Mouse (Mus musculus) hindbrain, embryonic 10.5 days (tissue): ENCODE results near the gene Dbt. TPM values are rescaled to one million over a fixed set of nuclear protein-coding genes. Genes with fewer than 3 reads are reported as not detected.

Source experiments
- DNase-seq: peaks from one replicate; pipeline ENCODE4 v3.0.0-alpha.2; 2017; ENCODE audit warnings: low spot score
- H3K27ac ChIP-seq: fragments of 300-500 bp; sonication (generic); 2 replicates; pipeline ENCODE4 v1.5.1; 2016; ENCODE audit warnings: mild to moderate bottlenecking, moderate library complexity
- H3K27me3 ChIP-seq: fragments of 300-500 bp; sonication (generic); 2 replicates; pipeline ENCODE4 v1.6.1; 2016; ENCODE audit warnings: mild to moderate bottlenecking; ENCODE audit not compliant: poor library complexity, insufficient read depth, severe bottlenecking
- H3K36me3 ChIP-seq: fragments of 300-500 bp; sonication (generic); 2 replicates; pipeline ENCODE4 v1.6.1; 2016; ENCODE audit warnings: mild to moderate bottlenecking, moderate library complexity
- H3K4me1 ChIP-seq: fragments of 300-500 bp; sonication (generic); replicated peaks from 2 replicates; pipeline ENCODE4 v1.6.1; 2016; ENCODE audit warnings: mild to moderate bottlenecking
- H3K4me3 ChIP-seq: fragments of 300-500 bp; sonication (generic); 2 replicates; pipeline ENCODE4 v1.5.1; 2016; ENCODE audit warnings: mild to moderate bottlenecking, moderate library complexity
- H3K9me3 ChIP-seq: fragments of 300-500 bp; sonication (generic); 2 replicates; pipeline ENCODE4 v1.6.1; 2016; ENCODE audit warnings: mild to moderate bottlenecking, moderate library complexity
- WGBS: fragments of 180-500 bp; shearing (Covaris S2); methylation state at CpG from one replicate; pipeline ENCODE4 v1.1.7; 2016; 5-methylcytosine and 5-hydroxymethylcytosine counted together
- polyA plus RNA-seq: library from polyadenylated mRNA; unstranded; fragments of >200 nt; fragmentation: Nextera tagmentation; extraction: Ambion mirVana; gene quantifications from 2 replicates; pipeline ENCODE4 v1.2.1, GENCODE M21; 2016

Gene Dbt
- polyA plus RNA-seq, 1 experiment from 2014 or later, result 8.5 TPM

DNA sequence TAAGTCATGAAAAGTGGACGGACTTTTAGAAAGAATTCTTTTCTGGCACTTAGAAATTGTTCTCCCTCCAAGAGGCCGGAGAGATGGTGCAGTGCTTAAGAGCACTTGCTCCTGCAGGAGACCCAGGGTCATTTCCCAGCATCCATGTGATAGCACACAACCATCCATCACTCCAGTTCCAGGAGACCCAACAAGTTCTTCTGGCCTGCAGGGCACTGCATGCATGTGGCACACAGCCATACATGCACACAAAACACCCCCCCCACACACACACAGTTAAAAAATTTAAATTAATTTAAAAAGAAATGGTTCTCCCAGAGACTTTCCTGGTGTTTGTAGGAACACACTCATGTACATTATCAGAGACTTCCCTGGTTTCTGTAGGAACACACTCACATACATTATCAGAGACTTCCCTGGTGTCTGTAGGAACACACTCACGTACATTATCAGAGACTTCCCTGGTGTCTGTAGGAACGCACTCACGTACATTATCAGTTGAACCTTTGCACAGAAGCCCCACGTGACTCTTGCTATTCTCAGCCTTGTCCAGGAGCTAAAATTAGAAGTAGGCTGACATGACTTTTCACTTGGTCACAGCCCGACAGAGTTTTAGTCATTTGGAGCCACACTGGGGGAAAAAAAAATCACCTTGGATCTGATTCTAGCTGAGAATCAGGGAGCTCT, 49.7 kb downstream of the Dbt start, which contains the start of gene Lrrc39:
Gene Lrrc39 (plus strand): TSS at position 566 of the 687 bp plus-strand sequence.
- no peak for DNase-seq
- 0 out of 2 replicates have a peak, but pooled peaks cover 6% of the 10 kb centered on the region for H3K9me3 ChIP-seq
- no peaks in the 10 kb centered on the region for H3K27me3 ChIP-seq
- H3K4me1 ChIP-seq, result no peaks in the 10 kb centered on the region
- H3K27ac ChIP-seq, result no peak within 1 kb of the TSS
- no peak within 1 kb of the TSS for H3K4me3 ChIP-seq
- no peaks in the 10 kb centered on the region for H3K36me3 ChIP-seq
- 82% methylated on average over 7 of the region's 7 CpGs for WGBS

DNA sequence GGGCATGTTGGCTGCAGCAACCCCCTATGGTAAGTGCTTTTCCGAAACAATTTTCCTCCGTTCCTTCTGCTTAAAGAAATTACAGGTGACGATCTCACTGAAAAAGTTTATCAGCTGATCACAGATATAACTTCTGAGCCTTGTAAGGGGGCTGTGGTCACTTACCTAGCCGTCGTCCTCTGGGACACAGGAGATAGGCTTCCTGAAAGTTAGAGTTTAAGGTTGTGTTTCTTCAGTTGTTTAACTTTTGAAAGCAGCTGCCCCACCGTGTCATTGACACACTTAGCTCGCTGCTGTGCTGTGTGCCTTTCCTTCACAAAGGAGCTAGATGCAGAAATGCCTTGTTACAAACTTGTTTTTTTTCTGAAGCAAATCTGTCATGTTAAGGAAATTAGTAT, 50.2 kb downstream of the Dbt start:
- WGBS, result 87% methylated on average over 7 of the region's 7 CpGs
- H3K4me3 ChIP-seq, result no peak overlapping the region

DNA sequence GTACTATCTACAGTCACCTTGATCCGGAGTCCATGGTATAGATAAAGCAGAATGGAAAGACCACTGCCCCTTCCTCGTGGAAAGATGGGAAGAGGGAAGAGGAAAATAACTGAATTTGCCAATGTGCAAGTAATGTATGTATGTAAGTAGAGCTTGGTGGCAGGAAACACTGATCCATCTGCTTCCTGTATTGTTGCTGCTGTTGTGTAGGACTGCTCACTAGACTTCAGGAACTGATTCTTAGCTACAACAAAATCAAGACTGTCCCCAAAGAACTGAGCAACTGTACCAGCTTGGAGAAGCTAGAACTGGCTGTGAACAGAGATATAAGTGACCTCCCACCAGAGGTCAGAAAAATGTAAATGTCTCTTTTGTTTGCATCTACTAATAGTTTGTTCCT, 57.8 kb downstream of the Dbt start:
- WGBS, result 75% methylated on average over 2 of the region's 2 CpGs
- Histone ChIP-seq H3K9me3 (0 out of 2 replicates have a peak, but pooled peaks cover 6% of the 10 kb centered on the region), H3K27me3 (no peaks in the 10 kb centered on the region), H3K27ac (no peak overlapping the region), H3K36me3 (no peaks in the 10 kb centered on the region), H3K4me3 (no peak overlapping the region), H3K4me1 (no peaks in the 10 kb centered on the region)
- no peak for DNase-seq

More for the DNA sequence above, 50.2 kb downstream of the Dbt start:
- no peak for DNase-seq
- Histone ChIP-seq H3K4me1 (no peaks in the 10 kb centered on the region), H3K9me3 (0 out of 2 replicates have a peak, but pooled peaks cover 6% of the 10 kb centered on the region), H3K27ac (no peak overlapping the region), H3K27me3 (no peaks in the 10 kb centered on the region), H3K36me3 (no peaks in the 10 kb centered on the region)

DNA sequence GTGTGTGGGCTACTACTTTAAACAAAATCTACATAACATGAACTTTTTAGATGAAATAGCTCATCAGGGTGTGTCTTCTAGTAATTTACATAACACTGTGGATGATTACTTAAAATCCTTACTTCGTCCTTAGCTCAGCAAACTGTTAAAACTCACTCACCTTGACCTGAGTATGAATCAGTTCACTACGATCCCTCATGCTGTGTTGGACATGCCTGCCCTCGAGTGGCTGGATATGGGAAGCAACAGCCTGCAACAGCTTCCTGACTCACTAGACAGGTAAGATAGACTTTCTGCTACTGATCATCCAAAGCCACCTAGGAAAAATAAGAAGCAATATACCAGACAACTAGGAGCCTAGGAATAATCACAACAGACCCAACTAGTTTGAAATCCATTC, 64.4 kb downstream of the Dbt start:
- Histone ChIP-seq H3K4me1 (no peaks in the 10 kb centered on the region), H3K36me3 (peaks cover 26% of the 10 kb centered on the region), H3K27me3 (no peaks in the 10 kb centered on the region), H3K4me3 (no peak overlapping the region), H3K9me3 (no peaks in the 10 kb centered on the region), H3K27ac (no peak overlapping the region)
- WGBS, result 72% methylated on average over 3 of the region's 3 CpGs
- no peak for DNase-seq

DNA sequence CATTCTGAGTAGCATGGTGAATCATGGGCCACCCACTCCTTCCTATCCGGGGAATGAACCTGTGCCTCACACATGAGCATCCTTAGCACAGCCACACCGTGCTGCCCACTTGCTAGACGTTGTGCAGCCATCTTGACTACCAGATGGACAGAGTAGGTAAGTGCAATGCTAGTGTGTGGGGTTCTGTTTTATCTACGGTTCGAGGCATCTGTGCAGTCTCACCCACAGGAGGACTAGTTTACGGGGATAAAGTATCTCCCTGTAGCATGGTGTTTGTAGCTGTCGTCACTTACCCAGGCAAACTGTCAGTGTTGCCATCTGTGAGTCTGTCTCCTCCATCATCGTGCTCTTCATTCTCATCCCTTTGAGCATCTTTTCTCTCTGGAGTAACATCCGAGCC, 69.3 kb downstream of the Dbt start:
- DNase-seq, result no peak
- Histone ChIP-seq H3K27me3 (no peaks in the 10 kb centered on the region), H3K36me3 (peaks cover 74% of the 10 kb centered on the region), H3K4me1 (no peaks in the 10 kb centered on the region), H3K4me3 (no peak overlapping the region), H3K9me3 (no peaks in the 10 kb centered on the region), H3K27ac (no peak overlapping the region)
- 96% methylated on average over 9 of the region's 9 CpGs for WGBS

DNA sequence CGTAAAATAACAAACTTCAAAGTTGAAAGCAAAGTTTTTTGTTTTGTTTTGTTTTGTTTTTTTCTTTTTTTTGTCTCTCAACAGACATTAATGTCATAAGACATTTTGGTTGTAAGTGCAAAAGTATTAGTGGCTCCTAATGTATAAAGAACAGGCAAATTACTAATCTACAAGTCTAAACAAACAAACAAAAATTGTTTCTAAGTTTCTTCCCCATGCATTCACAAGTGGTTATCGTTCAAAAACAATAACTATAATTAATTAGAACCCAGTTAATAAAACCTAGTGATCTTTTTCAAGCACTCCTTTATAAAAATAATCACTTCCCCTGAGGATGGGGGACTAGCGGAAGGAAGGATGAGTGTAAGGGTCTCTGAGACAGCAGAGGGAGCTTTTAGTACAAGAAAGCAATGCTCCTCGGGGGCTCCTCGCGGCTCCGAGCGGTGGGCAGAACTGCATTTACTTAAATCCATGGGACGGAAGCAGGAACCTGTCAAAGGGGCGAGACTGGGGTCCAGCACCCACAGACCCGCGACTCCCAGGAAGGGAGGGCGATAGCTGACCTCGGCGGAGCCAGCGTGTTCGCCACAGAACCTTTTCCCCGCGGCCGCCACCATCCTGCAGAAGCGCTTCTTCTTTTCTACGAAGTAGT, 81.3 kb downstream of the Dbt start:
- H3K9me3 ChIP-seq, result no peaks in the 10 kb centered on the region
- DNase-seq, result no peak
- H3K27ac ChIP-seq, result peak overlapping the region; percentile 94
- no peaks in the 10 kb centered on the region for H3K27me3 ChIP-seq
- 2% methylated on average over 22 of the region's 22 CpGs for WGBS
- H3K4me1 ChIP-seq, result peaks cover 16% of the 10 kb centered on the region
- H3K4me3 ChIP-seq, result peak overlapping the region; percentile 88
- peaks cover 30% of the 10 kb centered on the region for H3K36me3 ChIP-seq

DNA sequence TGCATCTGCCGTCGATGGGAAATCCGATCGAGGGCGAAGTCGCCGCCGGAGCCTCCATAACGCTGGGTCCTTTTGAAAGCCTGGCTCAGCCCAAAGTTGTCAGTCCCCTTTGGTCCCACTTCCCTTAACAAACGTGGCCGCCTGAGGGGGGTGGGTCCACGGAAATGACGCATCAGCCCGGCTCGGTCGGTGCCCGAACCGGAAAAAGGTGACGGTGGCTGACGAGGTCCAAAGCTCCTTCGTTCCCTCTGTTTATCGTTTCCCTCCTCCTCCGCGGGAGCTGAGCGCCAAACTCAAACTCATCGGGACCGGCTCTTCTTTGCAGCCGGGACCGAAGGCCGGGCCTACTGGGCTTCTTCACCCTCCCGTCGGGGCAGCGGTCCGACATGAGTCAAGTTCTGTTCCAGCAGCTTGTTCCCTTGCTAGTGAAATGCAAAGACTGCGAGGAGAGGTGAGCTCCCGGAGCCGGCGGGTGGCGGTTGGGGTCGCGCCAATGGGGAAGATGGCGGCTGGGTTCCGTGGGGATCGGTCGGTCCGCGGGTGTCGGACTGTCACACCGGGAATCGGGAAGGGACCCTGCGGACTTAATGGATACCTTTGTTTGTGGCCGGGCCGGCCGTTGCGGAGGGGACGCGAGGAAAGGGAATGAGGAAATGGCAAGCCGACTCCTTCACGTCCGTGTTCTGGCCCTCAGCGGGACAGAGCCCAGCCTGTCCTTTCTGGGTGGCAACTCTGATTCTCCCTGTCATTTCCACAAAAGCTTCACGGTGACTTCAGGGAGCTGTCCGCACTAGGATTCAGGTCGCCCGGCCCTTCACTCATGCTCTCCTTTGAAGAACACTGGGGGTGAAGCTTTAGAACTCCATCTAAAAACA, 82.1 kb downstream of the Dbt start, which contains the start of gene Sass6:
Gene Sass6 (plus strand): TSS at position 255 of the 875 bp plus-strand sequence.
- Histone ChIP-seq H3K27ac (peak within 1 kb of the TSS; percentile 94), H3K4me3 (peak within 1 kb of the TSS; percentile 88), H3K4me1 (peaks cover 16% of the 10 kb centered on the region), H3K27me3 (no peaks in the 10 kb centered on the region), H3K9me3 (no peaks in the 10 kb centered on the region), H3K36me3 (peaks cover 23% of the 10 kb centered on the region)
- peak; percentile 97 for DNase-seq
- WGBS, result under 1% methylated on average over 65 of the region's 65 CpGs

DNA sequence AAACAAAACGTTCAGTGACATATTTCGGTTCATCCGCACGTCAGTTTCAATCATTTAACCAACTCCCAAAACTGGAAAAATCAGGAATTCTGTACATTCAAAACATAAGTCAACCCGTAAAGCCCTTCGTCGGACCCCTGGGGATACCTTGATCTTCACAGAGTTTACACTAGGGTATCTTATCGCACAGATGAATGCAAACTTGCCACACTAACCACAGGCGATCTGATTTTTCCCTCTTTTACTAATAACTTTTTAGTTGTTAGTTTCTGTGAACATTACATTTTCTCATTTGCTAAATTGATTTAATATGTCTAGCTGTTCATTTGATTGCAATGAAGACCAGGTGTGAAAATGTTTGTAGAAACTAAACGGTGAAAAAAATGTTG, 82.7 kb downstream of the Dbt start:
- no peaks in the 10 kb centered on the region for H3K9me3 ChIP-seq

More for the DNA sequence above, 82.7 kb downstream of the Dbt start:
- peak overlapping the region; percentile 94 for H3K27ac ChIP-seq
- peaks cover 16% of the 10 kb centered on the region for H3K4me1 ChIP-seq
- H3K4me3 ChIP-seq, result peak overlapping the region; percentile 88
- WGBS, result 11% methylated on average over 10 of the region's 10 CpGs
- H3K27me3 ChIP-seq, result no peaks in the 10 kb centered on the region
- no peak for DNase-seq
- H3K36me3 ChIP-seq, result peaks cover 17% of the 10 kb centered on the region

Other genes starting within 250 kb of the Dbt start
- 14.4 and 18.8 TPM in 2 replicates for gene Cdc14a, start 89.0 kb upstream of the Dbt start, polyA plus RNA-seq
- gene Rtca, start 4.9 kb upstream of the Dbt start, polyA plus RNA-seq, result 125 and 131 TPM in 2 replicates
- 0.31 and 0.70 TPM in 2 replicates for gene Lrrc39, start 49.9 kb downstream of the Dbt start, polyA plus RNA-seq
- 28.5 and 36.1 TPM in 2 replicates for gene Sass6, start 81.9 kb downstream of the Dbt start, polyA plus RNA-seq
- 22.4 and 23.5 TPM in 2 replicates for gene Trmt13, start 101.5 kb downstream of the Dbt start, polyA plus RNA-seq
- 69.4 and 80.9 TPM in 2 replicates for gene Mfsd14a, start 149.6 kb downstream of the Dbt start, polyA plus RNA-seq
- gene Gm43191, start 168.2 kb downstream of the Dbt start, polyA plus RNA-seq, result not detected in 2 replicates
- 5.7 and 7.8 TPM in 2 replicates for gene Slc35a3, start 199.8 kb downstream of the Dbt start, polyA plus RNA-seq